Comparison of ENCODE assay signal across 25 mouse cellular contexts in the genomic region with DNA sequence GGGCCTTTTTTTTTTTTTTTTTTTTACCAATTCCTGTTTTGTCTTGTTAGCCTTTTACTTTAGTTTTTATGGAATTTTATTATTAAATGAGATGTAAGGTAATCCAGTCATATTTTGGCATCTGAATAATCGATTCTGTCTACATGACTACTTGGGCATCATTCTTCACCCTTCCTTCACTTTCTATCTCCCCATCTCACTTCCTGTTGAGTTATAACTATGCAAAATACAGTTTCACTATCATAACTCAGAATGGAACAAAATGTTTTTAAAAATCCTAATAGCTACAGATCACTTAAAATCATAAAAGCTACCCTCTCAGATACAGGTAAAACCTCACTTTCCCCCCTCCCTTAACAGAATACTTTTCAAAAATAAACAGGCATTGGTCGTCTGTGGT. TPM values are rescaled to one million over a fixed set of nuclear protein-coding genes. Genes with fewer than 3 reads are reported as not detected.
"Had no signal": no experiment of that assay in that cellular context is flagged by ENCODE, and none has a peak within 500 bp of the region (broad histone marks: within the 10 kb centered on the region; RNA-seq: fewer than 3 reads in every experiment).

No protein-coding gene starts in this region.

- H3K27me3 ChIP-seq: neural tube, embryonic 13.5 days; neural tube, embryonic 15.5 days; stomach, embryonic 15.5 days had no signal

- H3K4me2 ChIP-seq: neural tube, embryonic 13.5 days; neural tube, embryonic 15.5 days; stomach, embryonic 15.5 days had no signal

- DNase-seq: retina, postnatal 1 day; right cerebral cortex, adult 18-20 months; right cerebral cortex, postnatal 14 days; right cerebral cortex, postnatal 25 days; right cerebral cortex, postnatal 4 days; spleen, adult 18-20 months; thymus, adult 18-20 months; thymus, adult 2 months; thymus, postnatal 14 days; thymus, postnatal 25 days; thymus, postnatal 36 days; thymus, postnatal 4 days had no signal

- H3K27ac ChIP-seq: neural tube, embryonic 13.5 days; neural tube, embryonic 15.5 days; stomach, embryonic 15.5 days; stomach, postnatal 0 days had no signal

- H3K9ac ChIP-seq: neural tube, embryonic 13.5 days; neural tube, embryonic 15.5 days; stomach, embryonic 15.5 days had no signal

- H3K4me1 ChIP-seq: neural tube, embryonic 13.5 days; neural tube, embryonic 15.5 days; stomach, embryonic 15.5 days had no signal

- H3K36me3 ChIP-seq: neural tube, embryonic 13.5 days; neural tube, embryonic 15.5 days; stomach, embryonic 15.5 days had no signal

- H3K4me3 ChIP-seq: neural tube, embryonic 13.5 days; neural tube, embryonic 15.5 days; stomach, embryonic 15.5 days had no signal

- H3K9me3 ChIP-seq: neural tube, embryonic 13.5 days; neural tube, embryonic 15.5 days; stomach, embryonic 15.5 days had no signal

RNA-seq across cellular contexts. Expression of a gene that starts 6.8 kb away (rescaled TPM):
- total RNA-seq: neutrophil, adult 5-6 weeks had no signal
- polyA plus RNA-seq: neural tube, embryonic 13.5 days; neural tube, embryonic 14.5 days; neural tube, embryonic 15.5 days; small intestine, adult 2 months; spleen, adult 2 months; stomach, embryonic 14.5 days; stomach, embryonic 15.5 days; stomach, embryonic 16.5 days; stomach, postnatal 0 days; testis, adult 2 months; thymus, adult 2 months; thymus, postnatal 0 days; urinary bladder, adult 2 months had no signal
